Mouse (Mus musculus): ENCODE measurements around the gene Card10. TPM values are rescaled to one million over a fixed set of nuclear protein-coding genes. Genes with fewer than 3 reads are reported as not detected.
"Not testable (repeated sequence)": the region's sequence is repeated elsewhere in the genome, so short reads cannot be mapped to it uniquely, and the experiment has no call there.

The Card10 gene
- total RNA-seq (2021) = 1 to 10 TPM; 5.6 to 8.1 TPM
- long read RNA-seq, experiment 1, full-length matches to known transcripts = 1 of 5 reads
- long read RNA-seq, experiment 1, partial matches to known transcripts = 2 of 5 reads
- long read RNA-seq, experiment 1, other reads (novel, unspliced or antisense) = 2 of 5 reads
- long read RNA-seq, experiment 2, partial matches to known transcripts = 1 of 1 reads
- long read RNA-seq, experiment 2, other reads (novel, unspliced or antisense) = 0 of 1 reads

DNA sequence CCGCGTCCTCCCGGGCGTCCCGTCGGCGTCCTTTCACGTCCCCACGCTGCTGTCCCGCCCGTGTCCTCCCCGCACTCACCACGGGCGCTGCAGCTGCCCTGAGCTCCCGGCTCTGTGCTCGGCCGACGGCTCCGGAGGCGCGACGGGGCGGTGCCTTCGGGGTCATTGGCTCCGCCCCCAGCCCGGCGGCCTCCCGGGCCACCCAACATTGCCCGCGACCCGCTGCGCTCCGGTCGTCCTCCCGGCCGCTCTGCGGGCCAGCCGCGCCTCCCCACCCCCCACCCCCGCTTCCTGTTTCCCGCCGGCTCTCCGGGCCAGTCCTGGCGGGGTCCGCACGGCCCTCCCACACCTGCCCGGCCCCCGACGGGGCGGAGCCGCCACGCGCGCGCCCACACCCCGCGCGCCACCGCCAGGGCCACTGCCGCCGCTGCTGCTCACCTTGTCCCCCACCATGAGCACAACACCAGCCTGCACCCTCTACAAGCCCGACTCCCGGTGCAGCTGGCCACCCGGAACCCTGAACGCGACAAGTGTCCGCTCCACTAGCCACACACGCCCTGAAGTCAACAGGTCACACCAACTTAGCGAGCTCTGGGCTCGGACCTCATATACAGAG lies at the start of gene Card10:
TSS of gene Card10 (minus strand) at position 267 of the 616 bp plus-strand sequence.
- peak; percentile 59 to 73 for DNase-seq (ENCODE audit: low spot score in 2 of 2)

DNA sequence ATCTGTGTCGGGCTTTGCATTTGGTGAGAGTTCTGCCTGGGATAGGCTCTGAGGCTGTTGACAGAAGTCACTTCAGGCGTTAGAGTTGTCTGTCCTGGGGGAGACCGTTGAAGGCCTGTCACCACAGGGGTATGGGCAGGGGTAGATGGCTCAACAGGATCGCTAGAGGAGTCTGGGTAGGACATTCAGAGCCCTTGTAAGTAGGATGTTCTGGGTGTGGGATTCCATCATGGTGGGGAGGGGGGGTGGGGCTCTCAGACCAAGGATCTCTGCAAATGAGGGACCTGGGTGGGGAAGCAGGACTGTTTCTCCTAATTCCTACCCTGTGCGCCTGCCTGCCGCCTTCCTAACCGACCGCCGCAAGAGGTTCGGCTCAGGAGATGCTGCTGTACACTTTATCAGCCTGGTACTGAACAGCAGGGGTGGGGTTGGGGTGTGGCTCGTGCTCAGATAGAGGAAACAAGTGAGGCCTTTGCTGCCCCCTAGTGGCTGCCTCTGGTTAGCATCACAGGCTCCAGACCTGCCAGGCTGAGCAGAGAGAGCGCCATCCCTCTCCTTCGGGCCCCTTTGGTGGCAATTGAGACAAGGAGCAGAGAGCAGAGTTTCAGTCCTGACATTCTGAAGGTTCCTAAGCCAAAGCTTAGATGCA lies 48.8 kb upstream of the Card10 start:
- peak; percentile 92 to 93 for DNase-seq (ENCODE audit: low spot score in 2 of 2)

DNA sequence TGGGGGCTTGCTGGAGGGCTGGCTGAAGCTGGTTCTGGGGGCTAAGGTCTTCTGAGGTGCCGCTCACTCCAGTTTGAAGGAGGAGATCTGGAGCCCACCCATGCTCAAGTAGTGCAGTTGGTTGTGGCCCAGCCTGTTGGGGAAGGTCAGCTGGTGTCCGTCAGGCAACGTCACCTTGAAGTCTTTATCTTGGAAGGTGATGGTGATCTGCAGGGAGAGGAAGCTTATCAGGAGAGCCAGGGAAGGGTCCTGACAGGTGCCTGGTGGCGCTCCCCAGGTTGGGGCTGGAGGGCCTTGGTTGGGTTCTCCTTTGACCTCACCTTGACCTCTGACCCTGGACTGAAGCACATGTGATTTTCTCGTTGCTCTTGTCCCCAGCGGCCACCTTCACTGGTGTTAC lies 48.1 kb upstream of the Card10 start:
- DNase-seq (ENCODE audit: low spot score in 2 of 2) = no peak

DNA sequence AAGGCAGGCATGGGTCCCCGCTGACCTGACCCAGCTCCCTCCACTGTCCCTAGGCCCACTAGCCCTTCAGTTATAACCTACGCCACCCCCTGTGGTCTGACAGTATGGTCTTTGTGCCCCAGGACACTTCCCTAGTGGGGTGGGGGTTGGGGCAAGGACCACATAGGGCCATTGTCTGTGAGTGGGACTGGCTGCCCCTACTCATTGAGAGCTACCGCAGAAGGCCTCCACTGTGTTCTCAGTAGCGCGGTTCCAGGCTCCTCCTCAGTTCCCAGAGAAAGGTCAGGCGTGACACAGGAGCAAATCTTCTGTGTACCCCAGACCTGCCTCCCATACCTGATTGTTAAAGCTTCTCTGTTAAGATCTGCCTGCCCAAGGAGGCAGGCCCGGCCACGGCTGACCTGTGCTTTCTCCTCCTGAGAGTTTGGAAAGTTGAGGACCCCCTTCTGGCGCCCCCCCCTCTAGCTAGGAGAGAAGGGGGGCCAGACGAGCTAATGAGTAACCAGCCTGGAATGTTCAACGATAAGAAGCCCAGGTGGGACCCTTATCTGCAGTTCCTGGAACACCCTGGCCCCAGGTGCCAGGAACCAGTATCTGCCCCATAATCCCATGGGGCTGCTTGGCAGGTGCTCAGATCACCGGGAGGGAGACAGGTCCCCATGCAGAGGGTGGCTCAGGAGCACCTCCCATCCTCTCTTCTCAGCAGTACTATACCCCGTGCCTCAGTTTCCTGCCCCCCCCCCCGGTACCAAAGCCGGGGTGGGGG lies 47.4 kb upstream of the Card10 start:
- no peak for DNase-seq (ENCODE audit: low spot score in 2 of 2)

DNA sequence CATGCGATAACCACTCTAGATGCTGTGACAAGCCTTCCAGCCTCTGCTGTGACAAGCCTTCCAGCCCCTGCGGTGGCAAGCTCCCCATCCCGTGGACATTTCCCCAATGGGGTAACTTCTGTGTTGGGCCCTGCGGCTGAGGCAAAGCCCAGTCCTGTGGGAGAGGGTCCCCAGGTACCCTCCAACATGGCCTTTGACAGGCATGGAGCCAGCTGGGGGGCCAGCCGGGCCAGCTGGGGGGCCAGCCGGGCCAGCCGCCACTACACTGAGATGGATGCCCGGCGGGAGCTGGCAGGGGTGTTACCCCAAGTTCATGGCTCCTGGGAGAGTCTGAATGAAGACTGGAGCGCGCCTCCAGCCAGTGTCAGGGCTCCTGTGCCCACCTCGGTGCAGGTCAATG lies 46.6 kb upstream of the Card10 start:
- DNase-seq (ENCODE audit: low spot score in 2 of 2) = peak in 1 of 2 experiments; percentile 24

DNA sequence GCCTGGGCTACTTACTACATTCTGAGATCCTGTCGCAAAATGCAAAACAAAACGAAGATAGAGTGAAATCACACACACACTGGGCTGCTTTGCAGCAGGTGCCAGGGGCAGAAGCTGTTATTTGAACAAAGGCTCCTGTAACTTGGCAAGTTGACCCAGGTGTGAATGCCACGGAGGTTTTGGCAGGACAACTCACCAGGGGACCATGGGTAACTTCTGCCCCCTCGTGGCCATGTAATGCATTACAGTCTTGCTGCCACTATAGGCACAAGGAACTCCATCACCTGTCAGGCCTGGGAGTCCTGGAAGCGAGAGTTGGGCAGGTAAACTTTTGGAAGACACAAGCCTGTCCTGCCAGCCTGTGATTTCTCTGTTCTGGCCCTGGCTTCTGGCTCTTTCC lies 45.6 kb upstream of the Card10 start:
- DNase-seq (ENCODE audit: low spot score in 2 of 2) = peak; percentile 89 to 90

DNA sequence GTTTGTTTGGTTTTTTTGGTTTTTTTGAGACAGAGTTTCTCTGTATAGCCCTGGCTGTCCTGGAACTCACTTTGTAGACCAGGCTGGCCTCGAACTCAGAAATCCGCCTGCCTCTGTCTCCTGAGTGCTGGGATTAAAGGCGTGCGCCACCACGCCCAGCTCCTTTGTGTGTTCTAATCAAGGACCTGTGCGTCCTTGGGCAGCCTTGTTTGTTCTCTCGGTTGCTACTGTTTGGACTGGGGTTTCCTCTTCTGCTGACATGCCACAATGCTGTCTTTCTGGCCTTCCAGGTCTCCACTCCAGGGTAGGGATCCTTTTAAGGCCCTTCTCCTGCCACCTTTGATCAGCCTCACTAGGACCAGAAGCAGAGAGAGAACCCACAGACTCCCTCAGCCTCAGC lies 44.0 kb upstream of the Card10 start:
- not testable (repeated sequence) for DNase-seq (ENCODE audit: low spot score in 2 of 2)

DNA sequence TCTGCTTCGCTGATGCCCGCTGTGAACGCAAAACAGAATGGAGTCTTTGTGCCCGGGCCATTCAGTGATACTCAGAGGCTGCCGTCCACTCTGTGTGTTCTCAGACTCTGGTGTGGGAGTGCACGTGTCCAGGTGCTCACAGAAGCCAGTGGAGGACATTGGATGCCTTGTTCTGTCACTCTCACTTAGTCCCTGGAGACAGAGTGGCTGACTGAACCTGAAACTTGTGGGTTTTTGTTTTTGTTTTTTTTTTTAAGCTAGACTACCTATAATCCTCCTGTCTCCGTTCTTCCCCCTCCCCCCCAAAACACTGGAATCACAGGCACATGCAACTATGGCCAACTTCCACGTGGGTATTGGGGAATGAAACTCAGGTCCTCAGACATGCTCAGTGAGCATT lies 43.5 kb upstream of the Card10 start:
- DNase-seq (ENCODE audit: low spot score in 2 of 2) = no peak

DNA sequence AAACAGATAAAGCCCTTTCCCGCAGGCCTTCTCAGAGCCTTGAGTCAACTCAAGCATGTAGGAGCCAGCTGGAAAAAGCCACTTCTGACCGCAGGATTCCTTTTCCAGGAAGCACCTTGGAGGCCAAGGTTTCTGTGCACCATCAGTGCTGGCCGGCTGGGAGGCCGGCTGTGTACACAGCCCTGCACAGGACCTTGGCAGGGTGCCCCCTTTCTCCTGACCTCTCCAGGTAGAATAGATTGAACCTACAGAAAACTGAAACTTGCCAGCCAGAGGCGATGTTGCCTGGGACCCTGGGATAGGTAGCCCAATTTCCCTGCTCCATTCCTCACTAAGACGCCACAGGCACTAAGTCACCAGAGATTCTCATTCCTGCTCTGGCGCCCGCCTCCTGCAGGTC lies 43.0 kb upstream of the Card10 start:
- DNase-seq (ENCODE audit: low spot score in 2 of 2) = peak in 1 of 2 experiments; percentile 29

DNA sequence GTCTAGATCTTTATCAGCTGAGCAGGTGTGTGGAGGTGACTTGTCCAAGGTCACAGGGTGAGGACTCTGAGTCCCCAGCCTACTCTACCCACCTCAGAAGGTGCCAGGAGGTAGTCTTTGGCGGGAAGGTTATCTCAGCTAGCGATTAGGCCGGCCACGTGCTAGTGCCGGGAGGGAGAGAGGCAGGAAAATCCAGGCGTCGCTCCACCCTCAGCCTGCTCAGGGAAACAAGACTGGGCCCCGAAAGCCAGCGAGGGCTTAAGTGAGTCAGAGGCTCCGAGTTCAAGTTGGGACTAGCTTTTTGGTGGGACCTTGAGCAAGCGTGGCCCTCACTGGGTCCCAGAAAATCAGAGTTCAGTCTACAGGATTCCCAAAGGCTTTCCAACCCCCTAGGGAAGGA lies 42.5 kb upstream of the Card10 start:
- DNase-seq (ENCODE audit: low spot score in 2 of 2) = peak in 1 of 2 experiments; percentile 35

DNA sequence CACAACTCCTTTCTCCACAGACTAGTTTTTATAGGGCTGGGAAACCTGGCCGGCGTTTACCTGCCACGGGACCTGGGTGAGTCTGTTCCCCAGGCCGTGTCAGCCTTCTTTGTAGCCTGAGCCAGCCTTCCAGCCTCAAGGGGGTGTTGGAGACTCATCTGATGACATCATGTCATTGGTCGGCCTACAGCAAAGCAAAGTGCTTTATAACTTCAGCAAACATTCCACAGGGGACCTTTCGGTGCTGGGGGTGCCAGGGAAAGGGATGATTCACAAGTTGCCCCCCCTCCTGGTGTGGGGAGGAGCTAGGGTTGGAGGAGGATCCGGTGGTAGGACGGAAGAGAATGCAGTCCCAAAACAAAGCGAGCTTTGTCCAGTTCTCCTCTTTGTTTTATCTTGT lies 41.9 kb upstream of the Card10 start:
- peak; percentile 64 to 70 for DNase-seq (ENCODE audit: low spot score in 2 of 2)

DNA sequence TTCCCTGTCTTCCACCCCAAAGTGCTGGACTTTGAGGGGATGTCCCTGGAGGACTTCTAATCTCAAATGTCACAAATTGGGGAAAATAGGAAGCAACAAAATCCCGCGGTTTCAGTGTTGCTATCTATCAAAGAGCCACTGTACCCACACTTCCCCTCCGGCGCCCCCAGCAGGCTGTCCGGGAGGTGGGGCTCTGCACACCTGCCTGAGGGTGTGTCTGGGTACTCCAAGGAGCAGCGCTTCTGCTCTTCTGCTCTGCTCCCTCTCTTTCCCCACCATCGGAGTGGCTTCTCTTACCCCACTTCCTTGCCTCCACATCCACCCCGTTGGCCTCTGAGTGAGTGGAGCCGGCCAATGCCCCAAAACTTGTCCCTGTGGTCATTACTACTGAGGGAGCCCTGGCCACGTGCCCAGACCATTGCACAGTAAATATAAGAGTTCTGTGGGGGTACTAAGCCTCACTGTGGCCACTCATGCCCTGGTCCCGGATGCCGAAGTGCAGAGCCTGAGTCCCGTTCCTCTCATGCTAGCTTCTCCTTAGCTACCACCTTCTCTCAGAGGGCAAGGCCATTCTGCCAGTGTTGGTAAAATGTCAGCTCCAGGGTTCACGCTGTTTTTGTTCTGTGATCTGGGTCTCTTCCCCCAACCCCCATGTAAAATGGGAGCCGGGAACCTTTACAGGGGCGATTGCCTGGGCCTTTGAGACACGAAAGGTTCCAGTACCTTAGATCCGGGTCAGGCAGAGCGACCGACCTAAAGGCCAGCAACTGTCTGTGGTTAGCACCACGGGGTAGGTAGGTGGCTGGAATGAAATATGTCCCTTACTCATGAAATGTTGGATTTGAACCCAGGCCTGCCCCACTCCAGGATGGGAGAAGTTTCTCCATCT lies 41.0 kb upstream of the Card10 start:
- peak in 1 of 2 experiments; percentile 52 for DNase-seq (ENCODE audit: low spot score in 2 of 2)

DNA sequence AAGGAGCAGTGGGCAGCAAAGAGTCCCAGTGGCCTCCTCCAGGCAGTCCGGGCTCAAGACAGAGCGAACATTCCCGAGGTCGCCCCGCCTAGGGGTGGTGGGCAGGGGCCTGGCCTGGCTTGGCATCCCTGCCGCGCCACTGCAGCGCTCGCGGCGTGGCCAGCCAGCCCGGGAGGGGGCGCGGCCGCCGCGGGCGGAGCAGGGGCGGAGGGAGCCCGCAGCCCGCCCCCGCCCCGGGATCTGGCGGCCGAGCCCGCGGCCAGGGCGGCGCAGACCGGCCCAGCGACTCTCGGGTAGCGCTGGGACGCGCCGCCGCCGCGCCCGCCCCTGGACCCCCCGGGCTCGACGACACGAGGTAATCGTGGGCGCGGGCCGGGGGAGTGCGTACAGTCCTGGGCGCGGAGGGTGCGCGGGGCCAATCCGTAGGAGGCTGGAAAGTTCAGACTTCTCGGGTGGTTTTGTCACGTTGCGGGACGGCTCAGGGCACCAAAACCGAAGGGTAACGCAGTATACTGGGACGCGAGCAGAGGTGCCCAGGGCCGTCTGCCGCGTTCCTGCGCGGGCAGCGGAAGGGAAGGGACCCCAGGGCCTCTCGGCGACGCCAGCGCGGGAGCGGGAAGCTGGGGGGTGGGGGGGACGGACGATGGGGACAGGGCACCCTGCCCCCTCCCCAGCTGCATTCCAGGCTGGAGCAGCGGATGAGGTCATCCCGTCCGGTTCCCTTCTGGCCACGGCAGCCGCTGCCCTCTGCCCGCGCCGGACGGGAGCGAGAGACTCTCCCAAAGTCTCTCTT lies 39.7 kb upstream of the Card10 start, which contains the start of gene Cdc42ep1:
TSS of gene Cdc42ep1 (plus strand) at position 254 of the 793 bp plus-strand sequence.
- DNase-seq (ENCODE audit: low spot score in 2 of 2) = peak; percentile 73 to 81

DNA sequence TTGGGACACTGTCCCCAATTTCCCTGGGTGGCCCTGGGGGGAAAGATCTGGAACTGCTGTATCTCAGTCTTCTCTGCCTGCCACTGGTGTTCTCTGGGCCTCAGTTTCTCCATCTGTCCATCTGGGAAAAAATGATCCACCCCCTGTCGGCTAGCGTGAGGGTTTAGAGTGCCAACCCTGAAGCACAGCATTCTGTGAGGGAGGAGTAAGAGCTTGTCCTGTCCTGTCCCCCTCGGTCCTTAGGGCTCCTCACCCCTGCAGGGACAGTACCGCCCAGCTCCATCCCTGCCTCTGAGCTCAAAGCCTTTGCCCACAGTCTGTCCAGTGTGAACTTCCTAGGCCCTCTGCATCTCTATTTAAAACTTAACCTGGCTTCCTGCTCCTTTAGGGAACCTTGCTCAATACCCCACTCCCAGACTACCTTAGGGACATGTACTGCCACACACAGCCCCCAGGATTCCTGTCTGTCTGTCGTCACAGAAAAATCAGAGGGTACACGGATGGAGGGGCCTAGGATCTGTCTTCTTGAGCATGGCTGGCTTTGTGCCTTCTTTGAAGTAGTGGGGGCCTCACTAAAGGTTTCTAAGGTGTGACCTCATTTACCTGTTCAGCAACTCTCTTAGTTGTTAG lies 38.4 kb upstream of the Card10 start:
- peak in 1 of 2 experiments; percentile 16 for DNase-seq (ENCODE audit: low spot score in 2 of 2)

DNA sequence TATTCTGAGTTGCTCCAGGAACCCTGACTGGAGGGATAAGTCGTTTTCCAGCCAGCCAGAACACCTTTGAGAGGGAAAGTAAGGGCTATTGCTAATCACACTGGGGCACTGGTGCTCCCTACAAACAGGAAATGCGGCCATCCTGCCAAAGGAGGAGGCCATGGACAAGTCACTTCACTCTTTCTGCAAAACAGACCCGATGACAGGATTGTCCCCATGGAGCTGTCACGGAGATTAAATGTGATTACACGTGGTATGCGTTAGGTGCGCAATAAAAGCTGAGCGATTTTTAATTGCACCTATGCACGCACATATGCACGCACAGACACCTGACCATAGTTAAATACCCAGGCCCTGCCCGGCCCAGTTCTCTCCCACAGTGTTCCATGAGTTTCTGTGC lies 37.9 kb upstream of the Card10 start:
- DNase-seq (ENCODE audit: low spot score in 2 of 2) = peak in 1 of 2 experiments; percentile 19

DNA sequence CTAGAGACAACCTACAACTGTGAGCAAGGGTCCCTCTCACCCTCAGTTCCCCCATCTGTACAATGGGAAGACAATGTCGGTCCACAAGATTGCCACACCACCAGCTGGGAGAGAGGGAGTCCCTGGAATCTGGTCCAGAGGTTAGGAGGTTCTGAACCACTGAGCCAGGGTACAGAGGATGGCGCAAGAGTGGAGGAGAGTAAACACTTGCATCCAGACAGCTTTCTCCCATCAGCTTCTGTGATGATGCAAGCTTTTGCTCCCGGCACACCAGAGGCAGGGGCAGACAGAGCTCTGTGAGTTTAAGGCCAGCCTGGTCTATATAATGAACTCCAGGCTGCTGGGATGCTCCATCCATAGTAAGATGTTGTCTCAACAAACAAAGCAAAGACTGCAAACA lies 37.4 kb upstream of the Card10 start:
- peak in 1 of 2 experiments; percentile 30 for DNase-seq (ENCODE audit: low spot score in 2 of 2)

DNA sequence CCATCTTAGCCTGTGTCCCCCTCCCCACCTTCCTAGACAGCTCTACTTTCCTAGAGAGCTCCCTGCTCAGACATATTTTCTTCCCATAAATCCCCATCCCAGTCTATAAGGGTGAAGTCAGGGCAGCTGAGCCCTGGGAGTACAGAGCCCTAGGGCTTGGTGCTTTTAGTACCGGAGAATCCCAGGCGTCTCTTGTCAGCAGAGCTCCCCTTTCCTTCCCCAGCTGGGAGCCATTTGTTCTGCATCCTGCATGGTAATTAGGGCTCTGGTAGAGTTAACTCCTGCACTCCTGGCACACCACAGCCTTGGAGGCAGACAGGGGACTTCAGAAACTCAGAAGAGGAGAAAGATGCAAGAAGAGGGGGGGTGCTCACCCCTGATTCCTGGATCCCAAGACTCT lies 36.9 kb upstream of the Card10 start:
- DNase-seq (ENCODE audit: low spot score in 2 of 2) = no peak

DNA sequence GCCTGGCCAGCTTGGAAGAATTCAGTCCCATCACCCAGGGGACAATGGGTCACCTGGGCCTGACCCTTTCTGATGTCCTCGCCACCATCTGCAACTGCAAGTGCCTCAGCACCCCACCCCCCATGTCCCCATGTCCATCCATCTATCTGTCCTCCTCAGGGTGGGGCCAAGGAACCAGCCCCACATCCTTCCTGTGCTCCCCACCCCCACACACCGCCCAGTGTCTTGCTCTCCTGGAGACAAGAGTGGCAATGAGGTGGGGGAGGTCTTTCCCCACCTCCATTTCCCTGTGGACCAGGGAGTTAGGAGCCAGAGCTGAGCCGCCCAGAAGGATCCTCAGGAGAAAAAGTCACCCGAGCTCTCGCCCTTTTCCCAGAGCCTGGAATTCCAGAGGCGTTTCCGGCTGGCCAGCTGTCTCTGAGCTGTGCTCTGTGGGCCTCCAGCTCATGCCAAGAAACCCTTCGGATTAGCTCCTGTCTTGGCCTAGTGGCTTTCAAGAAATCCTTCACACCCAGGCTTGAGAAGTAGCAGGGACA lies 33.3 kb upstream of the Card10 start:
- peak in 1 of 2 experiments; percentile 45 for DNase-seq (ENCODE audit: low spot score in 2 of 2)

Measured in adrenal gland, adult 18-20 months (tissue).